Mouse (Mus musculus) layer of hippocampus, adult 11-12 months (tissue): ENCODE measurements at regions not wholly inside any gene's neighbourhood (a gene's known extent, or its start where the extent isn't known, plus 50 kb on each side); places are given as distances from the start of the nearest gene placed in this dataset.

Experiments
- DNase-seq: peaks from one replicate; pipeline ENCODE4 v3.0.0; 2022; ENCODE audit warnings: low spot score

- DNase-seq: no peak
Measured at GRCm38 (mm10) chr8:91999189-91999588, 197.3 kb upstream of the Irx3 start.

DNA sequence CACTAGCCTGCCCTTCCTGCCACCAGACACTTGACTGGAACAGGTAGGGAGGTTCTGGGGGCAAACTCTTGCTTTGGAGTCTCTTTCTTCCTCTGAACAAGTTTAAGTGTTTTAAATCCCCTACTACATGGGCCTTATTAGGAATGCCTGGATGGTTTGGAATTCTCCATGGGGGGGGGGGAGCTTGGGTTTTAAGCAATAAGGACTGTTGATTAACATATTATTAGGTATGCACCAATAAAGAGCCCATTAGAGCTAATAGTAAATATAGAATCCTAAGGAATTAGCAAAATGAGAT lies 196.0 kb upstream of the Irx3 start:
- no peak for DNase-seq

- DNase-seq: no peak
Measured at GRCm38 (mm10) chr8:91997023-91997891, 195.4 kb upstream of the Irx3 start.

- DNase-seq: no peak
Measured at GRCm38 (mm10) chr8:91996305-91997022, 194.6 kb upstream of the Irx3 start.

DNA sequence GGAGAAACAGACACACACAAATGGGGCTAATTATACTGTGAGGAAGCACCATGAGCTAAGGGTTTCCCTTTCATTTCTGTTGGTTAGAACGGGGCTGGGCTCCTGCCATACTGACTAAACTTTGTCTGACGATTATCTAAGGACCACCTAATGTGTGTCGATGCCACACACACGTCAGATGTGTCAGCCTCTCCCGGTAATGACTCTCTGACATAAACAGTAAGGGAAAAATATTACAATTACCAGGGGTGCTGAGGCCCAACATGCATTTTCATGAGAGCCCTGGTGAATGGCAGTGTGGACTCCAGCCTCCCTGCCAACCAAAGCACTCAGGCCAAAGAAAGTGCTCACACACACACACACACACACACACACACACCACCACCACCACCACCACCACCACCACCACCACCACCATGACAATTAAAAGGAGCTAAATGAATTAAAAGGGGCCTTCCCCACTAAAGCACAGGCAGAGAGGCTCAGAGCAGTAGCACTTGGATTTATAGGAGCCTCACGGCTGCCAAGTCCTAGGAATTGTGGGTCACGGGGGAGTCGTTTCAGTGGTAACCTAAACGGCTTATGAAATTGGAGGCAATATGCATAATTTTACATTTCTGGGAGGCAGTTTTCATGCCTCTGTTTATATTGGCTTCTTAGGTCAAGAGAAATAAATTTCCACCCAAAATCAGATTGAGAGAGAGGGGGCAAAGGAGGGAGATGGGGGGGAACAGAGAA lies 193.7 kb upstream of the Irx3 start:
- DNase-seq: no peak

DNA sequence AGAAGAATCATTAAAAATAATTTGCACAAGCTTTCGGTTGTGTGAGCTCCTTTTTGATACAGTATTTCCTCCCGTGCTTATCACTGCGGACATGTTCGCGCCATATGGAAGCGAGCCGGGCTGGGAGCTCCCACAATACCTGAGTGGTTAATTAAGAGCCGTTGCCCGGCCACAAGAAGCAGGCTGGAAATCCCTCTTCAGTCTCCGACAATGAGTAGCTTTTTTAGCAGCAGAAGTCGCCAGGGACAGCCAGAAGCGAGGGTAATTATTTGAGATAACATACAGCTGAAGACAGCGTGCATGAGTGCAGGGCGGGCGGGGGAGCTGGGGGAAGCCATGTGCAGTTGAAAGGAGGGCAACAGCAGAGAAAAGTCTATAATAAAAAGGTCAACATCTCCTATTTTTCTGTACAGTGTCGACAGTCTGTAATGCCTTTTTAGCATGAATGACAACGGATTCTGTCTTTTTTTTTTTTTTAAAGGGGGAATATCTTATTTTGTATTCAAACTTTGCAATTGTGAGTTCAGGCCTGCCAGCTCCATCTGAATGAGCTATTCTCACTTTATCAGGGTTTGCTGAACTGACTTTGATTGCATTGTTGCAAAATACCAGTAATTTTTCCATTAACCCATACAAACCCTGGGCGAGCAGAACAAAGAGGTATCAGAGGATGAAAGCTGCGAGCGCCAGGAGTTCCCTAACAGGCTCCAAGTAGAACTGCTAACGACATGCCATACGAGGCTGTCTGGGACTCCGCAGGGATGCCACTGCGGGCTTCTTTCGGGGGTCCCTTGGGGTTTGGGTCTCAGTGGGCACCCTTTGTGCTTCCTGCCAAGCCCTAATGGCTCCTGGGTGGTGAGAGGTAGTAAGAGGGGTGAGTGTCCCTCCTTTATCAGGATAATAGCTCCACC lies 189.9 kb upstream of the Irx3 start:
- no peak for DNase-seq

DNA sequence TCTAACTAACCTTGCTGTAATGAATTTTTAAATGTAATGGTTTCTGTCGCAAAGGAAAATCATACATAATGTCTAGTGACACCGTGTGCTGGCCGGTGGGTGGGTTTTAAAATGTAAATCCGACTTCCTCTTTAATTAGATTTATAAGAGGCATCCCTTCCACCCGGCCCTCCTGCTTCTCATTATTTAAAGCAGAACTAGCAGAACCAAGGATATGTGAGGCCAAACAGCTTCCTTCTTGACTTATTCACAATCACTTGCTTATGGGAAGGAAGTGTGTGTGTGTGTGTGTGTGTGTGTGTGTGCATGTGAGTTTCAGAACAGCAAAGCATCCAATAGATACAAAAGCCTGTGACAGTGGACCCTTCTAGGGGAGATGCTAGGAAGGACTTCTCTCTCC lies 189.1 kb upstream of the Irx3 start:
- no peak for DNase-seq

- DNase-seq: no peak
Measured at GRCm38 (mm10) chr8:91990048-91990447, 188.2 kb upstream of the Irx3 start.

- DNase-seq: no peak
Measured at GRCm38 (mm10) chr8:91988866-91989633, 187.2 kb upstream of the Irx3 start.

- DNase-seq: no peak
Measured at GRCm38 (mm10) chr8:91987854-91988253, 186.0 kb upstream of the Irx3 start.

DNA sequence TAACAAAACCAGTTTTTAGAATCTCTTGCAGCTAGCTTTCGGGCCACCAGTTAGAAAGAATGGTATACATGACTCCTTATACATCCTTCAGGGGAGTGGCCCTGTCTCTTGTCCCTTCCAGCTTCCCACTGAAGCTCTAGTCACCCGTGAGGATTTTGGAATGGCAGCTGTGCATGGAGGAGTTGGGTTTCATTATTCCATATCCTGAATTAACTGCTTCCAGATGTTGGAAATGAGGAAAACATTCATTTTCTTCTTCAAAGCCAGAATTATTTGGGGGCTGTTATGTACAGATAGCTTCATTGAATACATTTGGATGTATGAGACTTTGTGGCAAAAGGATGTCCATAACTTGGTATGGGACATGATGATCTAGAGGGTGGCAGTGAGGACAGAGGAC lies 181.3 kb upstream of the Irx3 start:
- no peak for DNase-seq

DNA sequence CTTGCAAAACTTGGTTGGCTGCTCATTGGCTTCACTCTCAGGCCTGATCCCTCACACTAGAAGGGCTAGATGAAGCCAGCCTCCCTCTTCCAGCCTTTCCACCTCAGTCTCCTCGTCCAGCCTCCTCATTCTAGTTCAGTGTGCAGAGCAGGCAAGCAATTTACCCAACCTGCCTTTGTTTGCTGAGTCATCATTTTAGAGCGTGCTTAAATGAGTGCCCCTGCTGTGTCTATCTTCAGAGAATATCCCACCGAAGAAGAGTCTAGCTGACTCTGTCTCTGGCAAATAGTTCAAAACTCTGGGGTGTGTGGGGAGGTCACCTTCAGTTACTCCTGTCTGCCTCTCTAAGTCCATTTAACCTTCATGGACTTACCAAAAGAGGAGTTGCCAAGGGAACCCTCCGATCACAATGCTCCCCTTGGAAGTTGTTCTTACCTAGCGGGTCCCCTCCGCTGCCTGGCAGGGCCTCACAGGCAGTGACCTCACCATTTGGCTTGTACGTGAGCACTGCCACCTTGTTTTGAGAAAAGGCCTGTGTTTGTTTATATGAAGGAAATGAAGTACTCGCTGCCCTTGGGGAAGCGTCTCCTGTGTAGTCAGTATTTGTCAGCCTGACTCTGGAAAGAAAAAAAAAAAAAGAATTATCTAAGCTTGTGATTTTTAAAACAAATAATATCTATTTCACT lies 175.2 kb upstream of the Irx3 start:
- DNase-seq: no peak

- no peak for DNase-seq
Measured at GRCm38 (mm10) chr8:91975460-91975859, 173.6 kb upstream of the Irx3 start.

- DNase-seq: no peak
Measured at GRCm38 (mm10) chr8:91974636-91975035, 172.8 kb upstream of the Irx3 start.

DNA sequence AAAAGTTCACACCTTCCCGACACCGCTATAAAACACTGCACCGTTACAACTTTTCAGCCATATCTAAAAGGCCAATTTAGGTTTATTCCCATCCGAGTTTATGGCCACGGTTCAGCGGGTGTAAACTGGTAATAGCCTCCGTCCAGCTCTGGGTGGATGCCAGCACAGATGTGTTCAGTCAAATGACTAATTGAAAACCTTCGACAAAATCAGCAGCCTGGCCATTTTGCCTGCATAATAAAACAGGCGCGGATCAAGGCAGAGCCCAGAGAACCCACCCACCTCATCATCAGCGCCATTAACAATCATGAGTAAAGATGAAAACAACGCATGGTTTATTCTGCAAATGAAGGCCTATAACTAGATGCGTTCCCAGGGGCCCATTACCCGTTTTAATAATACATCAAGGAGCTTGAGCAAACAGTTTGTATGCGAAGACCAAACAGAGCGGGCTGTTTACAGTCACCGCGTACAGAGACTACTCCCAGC lies 172.1 kb upstream of the Irx3 start:
- no peak for DNase-seq

- DNase-seq: no peak
Measured at GRCm38 (mm10) chr8:91967407-91967806, 165.5 kb upstream of the Irx3 start.

DNA sequence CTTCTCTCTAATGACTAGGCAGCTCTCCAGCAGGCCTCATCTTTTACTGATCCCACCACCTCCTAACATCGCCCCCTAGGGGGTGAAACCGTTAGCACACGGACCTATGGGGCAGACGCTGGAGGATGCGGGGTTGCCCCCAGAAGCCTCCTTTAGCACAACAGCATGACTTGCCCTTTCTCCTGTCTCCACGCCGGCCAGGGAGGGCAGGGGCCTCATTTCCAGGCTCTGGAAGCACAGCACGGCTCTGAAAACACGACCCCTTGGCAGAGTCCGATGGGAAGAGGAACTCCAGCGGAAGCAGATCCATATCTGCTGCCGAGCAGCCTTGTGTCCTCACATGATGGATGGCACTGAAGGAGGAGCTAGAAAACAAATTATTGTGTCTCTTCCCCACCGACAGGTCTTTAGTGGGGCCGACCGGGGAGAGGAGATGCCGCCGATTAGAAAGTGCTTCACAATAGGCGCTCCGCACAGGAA lies 165.1 kb upstream of the Irx3 start:
- no peak for DNase-seq

- DNase-seq: no peak
Measured at GRCm38 (mm10) chr8:91961696-91962095, 159.8 kb upstream of the Irx3 start.

DNA sequence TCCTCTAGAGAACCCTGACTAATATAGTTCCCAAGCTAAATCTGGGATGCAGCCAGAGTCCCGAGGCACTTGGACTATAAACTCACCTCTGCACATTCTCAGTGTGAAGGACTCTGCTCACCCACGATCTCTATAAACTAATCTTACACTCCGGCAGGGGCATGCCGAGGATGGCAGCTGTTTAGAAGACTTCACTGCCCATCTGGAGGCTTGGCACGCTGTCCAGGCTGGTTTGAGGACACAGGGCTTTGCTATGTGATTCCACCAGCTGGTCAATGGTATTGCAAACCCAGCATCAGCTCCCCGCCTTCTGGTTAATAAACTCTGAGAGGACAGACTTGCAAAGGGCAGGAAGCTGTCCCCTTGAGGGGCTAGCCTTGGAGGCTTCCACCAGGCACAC lies 153.3 kb upstream of the Irx3 start:
- DNase-seq: no peak

GRCm38 (mm10) chr8:91952981-91953380 lies 151.1 kb upstream of the Irx3 start:
- no peak for DNase-seq
